In genomic region chr10:80131952-80132350, GRCm38 (mm10) we compare ENCODE assay signal across 8 mouse cellular contexts. TPM values are rescaled to one million over a fixed set of nuclear protein-coding genes. Genes with fewer than 3 reads are reported as not detected.
DNase-seq lines count a peak whose midpoint lies in the region; ATAC-seq and TF ChIP-seq lines count a peak whose summit lies in the region.

No protein-coding gene starts in this region.

- peaks cover 30% of the 10 kb centered on the region for H3K4me1 ChIP-seq in kidney, embryonic 16.5 days (ENCODE audit: insufficient read depth, low read length)
- peaks cover 41% of the 10 kb centered on the region for H3K4me1 ChIP-seq in embryonic facial prominence, embryonic 10.5 days
- peaks cover 32% of the 10 kb centered on the region for H3K4me1 ChIP-seq in hindbrain, embryonic 13.5 days (replicated peaks)
- H3K4me1 ChIP-seq in midbrain, postnatal 0 days (ENCODE audit: insufficient read depth, low read length): peaks cover 15% of the 10 kb centered on the region

- H3K27me3 ChIP-seq in kidney, embryonic 16.5 days (ENCODE audit: insufficient read depth, low read length): peaks cover 13% of the 10 kb centered on the region
- peaks cover 62% of the 10 kb centered on the region for H3K27me3 ChIP-seq in embryonic facial prominence, embryonic 10.5 days (replicated peaks; ENCODE audit: low read depth, poor library complexity, severe bottlenecking)
- H3K27me3 ChIP-seq in hindbrain, embryonic 13.5 days: peaks cover 30% of the 10 kb centered on the region
- H3K27me3 ChIP-seq in midbrain, postnatal 0 days (ENCODE audit: insufficient read depth, low read length): no peaks in the 10 kb centered on the region

- peak; percentile 35; the same call in 1 of the 2 replicates for ATAC-seq in kidney, embryonic 16.5 days (ENCODE audit: low FRiP score, low TSS enrichment)
- no peak for ATAC-seq in hindbrain, embryonic 13.5 days (ENCODE audit: low FRiP score)
- 0 out of 2 replicates have a peak, but pooled peaks have one; percentile 33 for ATAC-seq in midbrain, postnatal 0 days (ENCODE audit: low FRiP score)

- no peak overlapping the region for H3K27ac ChIP-seq in kidney, embryonic 16.5 days (ENCODE audit: low read length)
- H3K27ac ChIP-seq in embryonic facial prominence, embryonic 10.5 days (replicated peaks): peak overlapping the region; percentile 48; the same call in 1 of the 2 replicates
- H3K27ac ChIP-seq in hindbrain, embryonic 13.5 days: peak overlapping the region; percentile 13; the same call in 1 of the 2 replicates
- peak overlapping the region; percentile 67 for H3K27ac ChIP-seq in midbrain, postnatal 0 days (ENCODE audit: low read depth, low read length)

- WGBS in kidney, embryonic 16.5 days: 33% methylated on average over 27 of the region's 27 CpGs
- WGBS in embryonic facial prominence, embryonic 10.5 days: 28% methylated on average over 27 of the region's 27 CpGs
- 34% methylated on average over 27 of the region's 27 CpGs for WGBS in hindbrain, embryonic 13.5 days
- 22% methylated on average over 27 of the region's 27 CpGs for WGBS in midbrain, postnatal 0 days

- H3K4me2 ChIP-seq in kidney, embryonic 16.5 days (replicated peaks; ENCODE audit: low read depth, low read length): peak overlapping the region; percentile 43
- peak overlapping the region; percentile 23 for H3K4me2 ChIP-seq in hindbrain, embryonic 13.5 days
- peak overlapping the region; percentile 10; the same call in 1 of the 2 replicates for H3K4me2 ChIP-seq in midbrain, postnatal 0 days (ENCODE audit: low read depth, low read length, poor library complexity, severe bottlenecking)

- no peak for DNase-seq in kidney, adult 9 months
- peak; percentile 56 for DNase-seq in embryonic facial prominence, embryonic 10.5 days (ENCODE audit: low spot score)
- peak; percentile 22 for DNase-seq in midbrain, postnatal 0 days (ENCODE audit: low spot score)
- DNase-seq in urinary bladder, postnatal 10 days (ENCODE audit: low spot score): no peak
- DNase-seq in left cerebral cortex, adult 11 months (ENCODE audit: low spot score): no peak
- DNase-seq in heart, postnatal 10 days: no peak

- 0 out of 2 replicates have a peak overlapping the region, but pooled peaks have one; percentile 30 for H3K9ac ChIP-seq in kidney, embryonic 16.5 days (replicated peaks; ENCODE audit: low read length)
- peak overlapping the region; percentile 49 for H3K9ac ChIP-seq in hindbrain, embryonic 13.5 days
- no peak overlapping the region; the same call in 1 of the 2 replicates for H3K9ac ChIP-seq in midbrain, postnatal 0 days (replicated peaks; ENCODE audit: low read length, poor library complexity, severe bottlenecking)

- no peak for TF ChIP-seq CTCF in midbrain, postnatal 0 days (IDR thresholded peaks at IDR 0.05)

- intact Hi-C loops in heart, postnatal 10 days (cut with DNase I): no loop called here

- no peak overlapping the region; the same call in 1 of the 2 replicates for H3K4me3 ChIP-seq in kidney, embryonic 16.5 days (ENCODE audit: low read length)
- peak overlapping the region; percentile 47 for H3K4me3 ChIP-seq in embryonic facial prominence, embryonic 10.5 days
- peak overlapping the region; percentile 9 for H3K4me3 ChIP-seq in hindbrain, embryonic 13.5 days
- H3K4me3 ChIP-seq in midbrain, postnatal 0 days (ENCODE audit: low read depth, low read length): peak overlapping the region; percentile 7; the same call in 1 of the 2 replicates

- H3K36me3 ChIP-seq in kidney, embryonic 16.5 days (ENCODE audit: insufficient read depth, low read length): peaks cover 62% of the 10 kb centered on the region
- peaks cover 96% of the 10 kb centered on the region for H3K36me3 ChIP-seq in embryonic facial prominence, embryonic 10.5 days (replicated peaks)
- H3K36me3 ChIP-seq in hindbrain, embryonic 13.5 days: peaks cover 97% of the 10 kb centered on the region
- H3K36me3 ChIP-seq in midbrain, postnatal 0 days (ENCODE audit: insufficient read depth, low read length): peaks cover 77% of the 10 kb centered on the region

- no peaks in the 10 kb centered on the region for H3K9me3 ChIP-seq in kidney, embryonic 16.5 days (ENCODE audit: low read length)
- no peaks in the 10 kb centered on the region for H3K9me3 ChIP-seq in embryonic facial prominence, embryonic 10.5 days
- no peaks in the 10 kb centered on the region for H3K9me3 ChIP-seq in hindbrain, embryonic 13.5 days
- H3K9me3 ChIP-seq in midbrain, postnatal 0 days (ENCODE audit: low read length): no peaks in the 10 kb centered on the region

RNA-seq across cellular contexts. Expression of gene Atp5d, which starts 6.5 kb away (rescaled TPM):
- polyA plus RNA-seq in kidney, embryonic 16.5 days (2015; fragmentation: Nextera tagmentation; extraction: Ambion mirVana): 676 and 688 TPM in 2 replicates
- polyA plus RNA-seq in embryonic facial prominence, embryonic 10.5 days (2016; fragmentation: Nextera tagmentation; extraction: Ambion mirVana): 491 and 493 TPM in 2 replicates
- polyA plus RNA-seq in hindbrain, embryonic 13.5 days (2015; fragmentation: Nextera tagmentation; extraction: Ambion mirVana): 434 and 449 TPM in 2 replicates
- total RNA-seq in midbrain, postnatal 0 days (2014; rRNA removed): 231 and 259 TPM in 2 replicates
- 607 and 661 TPM in 2 replicates for polyA plus RNA-seq in midbrain, postnatal 0 days (2015; fragmentation: Nextera tagmentation; extraction: Ambion mirVana)
- 1,000 to 10,000 TPM; 1,058 to 1,125 TPM for total RNA-seq in heart, postnatal 10 days (2021)

RNA-seq across cellular contexts. Expression of gene Cbarp, which starts 8.7 kb away (rescaled TPM):
- 6.4 and 7.3 TPM in 2 replicates for polyA plus RNA-seq in kidney, embryonic 16.5 days (2015; fragmentation: Nextera tagmentation; extraction: Ambion mirVana)
- 4.9 and 8.5 TPM in 2 replicates for polyA plus RNA-seq in embryonic facial prominence, embryonic 10.5 days (2016; fragmentation: Nextera tagmentation; extraction: Ambion mirVana)
- 57.4 and 59.2 TPM in 2 replicates for polyA plus RNA-seq in hindbrain, embryonic 13.5 days (2015; fragmentation: Nextera tagmentation; extraction: Ambion mirVana)
- total RNA-seq in midbrain, postnatal 0 days (2014; rRNA removed): 273 and 276 TPM in 2 replicates
- 120 and 121 TPM in 2 replicates for polyA plus RNA-seq in midbrain, postnatal 0 days (2015; fragmentation: Nextera tagmentation; extraction: Ambion mirVana)
- total RNA-seq in heart, postnatal 10 days (2021): 1 to 10 TPM; 3.2 to 4.1 TPM

RNA-seq across cellular contexts. Expression of gene Midn, which starts 16.1 kb away (rescaled TPM):
- polyA plus RNA-seq in kidney, embryonic 16.5 days (2015; fragmentation: Nextera tagmentation; extraction: Ambion mirVana): 15.9 and 16.8 TPM in 2 replicates
- polyA plus RNA-seq in embryonic facial prominence, embryonic 10.5 days (2016; fragmentation: Nextera tagmentation; extraction: Ambion mirVana): 22.2 TPM in 2 replicates
- 32.4 and 34.7 TPM in 2 replicates for polyA plus RNA-seq in hindbrain, embryonic 13.5 days (2015; fragmentation: Nextera tagmentation; extraction: Ambion mirVana)
- 114 and 143 TPM in 2 replicates for total RNA-seq in midbrain, postnatal 0 days (2014; rRNA removed)
- polyA plus RNA-seq in midbrain, postnatal 0 days (2015; fragmentation: Nextera tagmentation; extraction: Ambion mirVana): 16.3 and 17.2 TPM in 2 replicates
- total RNA-seq in heart, postnatal 10 days (2021): 100 to 1,000 TPM; 132 to 190 TPM

RNA-seq across cellular contexts. Expression of gene Stk11, which starts 16.3 kb away (rescaled TPM):
- polyA plus RNA-seq in kidney, embryonic 16.5 days (2015; fragmentation: Nextera tagmentation; extraction: Ambion mirVana): 18.2 and 20.2 TPM in 2 replicates
- 16.1 and 17.5 TPM in 2 replicates for polyA plus RNA-seq in embryonic facial prominence, embryonic 10.5 days (2016; fragmentation: Nextera tagmentation; extraction: Ambion mirVana)
- 16.3 and 18.2 TPM in 2 replicates for polyA plus RNA-seq in hindbrain, embryonic 13.5 days (2015; fragmentation: Nextera tagmentation; extraction: Ambion mirVana)
- total RNA-seq in midbrain, postnatal 0 days (2014; rRNA removed): 84.0 and 97.3 TPM in 2 replicates
- 12.3 and 12.4 TPM in 2 replicates for polyA plus RNA-seq in midbrain, postnatal 0 days (2015; fragmentation: Nextera tagmentation; extraction: Ambion mirVana)
- total RNA-seq in heart, postnatal 10 days (2021): 100 to 1,000 TPM; 110 to 112 TPM

RNA-seq across cellular contexts. Expression of gene Sbno2, which starts 26.6 kb away (rescaled TPM):
- polyA plus RNA-seq in kidney, embryonic 16.5 days (2015; fragmentation: Nextera tagmentation; extraction: Ambion mirVana): 16.1 and 17.6 TPM in 2 replicates
- polyA plus RNA-seq in embryonic facial prominence, embryonic 10.5 days (2016; fragmentation: Nextera tagmentation; extraction: Ambion mirVana): 16.2 and 18.2 TPM in 2 replicates
- polyA plus RNA-seq in hindbrain, embryonic 13.5 days (2015; fragmentation: Nextera tagmentation; extraction: Ambion mirVana): 13.6 and 14.4 TPM in 2 replicates
- total RNA-seq in midbrain, postnatal 0 days (2014; rRNA removed): 24.3 TPM in 2 replicates
- polyA plus RNA-seq in midbrain, postnatal 0 days (2015; fragmentation: Nextera tagmentation; extraction: Ambion mirVana): 7.6 TPM in 2 replicates
- 10 to 100 TPM; 15.1 to 17.6 TPM for total RNA-seq in heart, postnatal 10 days (2021)

Comparison
In these comparisons a context has a peak if more than half of its experiments do, and no peak if none do; other contexts are left out.
1. DNase-seq: peak in embryonic facial prominence, embryonic 10.5 days (single experiment) and midbrain, postnatal 0 days (single experiment); none in kidney, adult 9 months (single experiment), urinary bladder, postnatal 10 days (single experiment), left cerebral cortex, adult 11 months (single experiment) and heart, postnatal 10 days (0 of 2).
2. Peak in every context shown above with its lines, with median percentiles within 50 percentile points of each other: H3K4me2 ChIP-seq.